Mouse (Mus musculus) NIH3T3 (cell line): ENCODE results near the gene Atp7b.

Experiments used
- DNase-seq: peaks from one replicate; pipeline ENCODE4 v3.0.0-alpha.2; 2012; ENCODE audit warnings: low read depth

Gene Atp7b

DNA sequence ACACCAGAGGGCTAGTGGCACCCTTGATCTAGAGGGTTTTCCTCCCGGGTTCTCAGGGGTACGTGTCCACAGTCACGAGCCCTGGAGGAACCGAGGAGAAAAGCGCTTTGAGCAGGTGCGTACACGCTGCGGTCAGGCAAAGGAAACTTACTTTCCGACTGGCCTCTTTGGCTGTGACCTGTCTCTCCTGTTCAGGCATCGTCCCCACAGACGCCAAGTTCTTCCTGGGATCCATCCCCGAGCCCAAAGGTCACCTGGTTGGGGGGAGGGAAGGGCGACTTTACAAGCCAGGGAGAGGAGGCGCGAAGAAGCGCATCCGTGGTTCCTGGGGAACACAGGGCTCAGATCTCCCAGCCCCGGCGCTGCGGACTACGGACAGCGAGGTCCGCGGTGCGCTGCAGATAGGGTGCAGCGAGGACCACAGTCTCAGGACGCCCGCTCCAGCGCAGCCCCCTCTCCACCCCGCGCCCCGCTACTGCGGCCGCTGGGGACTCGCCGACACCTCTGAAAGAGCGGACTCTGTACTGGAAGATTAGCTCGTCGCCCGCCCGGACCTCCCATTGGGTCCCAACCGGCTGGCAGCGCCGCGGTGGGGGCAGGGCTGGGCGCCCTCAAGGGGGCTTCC, at the start of gene Atp7b:
Gene Atp7b (minus strand): TSS at position 485 of the 625 bp plus-strand sequence.
- DNase-seq: no peak

DNA sequence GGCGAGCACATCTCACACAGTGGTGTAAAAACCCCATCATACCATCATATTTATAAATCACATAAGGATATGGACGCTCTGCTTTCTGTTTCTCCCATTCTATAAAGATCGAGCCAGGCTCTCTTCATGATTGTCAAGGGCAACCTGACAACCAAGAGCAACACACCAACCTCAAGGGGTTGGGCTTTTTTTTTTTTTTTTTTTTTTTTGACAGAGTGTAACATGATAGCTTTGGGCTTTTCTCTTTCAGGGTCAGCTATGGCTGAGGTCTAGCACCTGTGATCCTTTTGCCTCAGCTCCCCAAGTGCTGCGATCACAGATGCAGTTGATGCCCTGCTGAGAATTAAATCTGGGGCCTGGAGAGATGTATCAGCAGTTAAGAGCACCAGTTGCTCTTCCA, 46.9 kb upstream of the Atp7b start:
- no peak for DNase-seq

DNA sequence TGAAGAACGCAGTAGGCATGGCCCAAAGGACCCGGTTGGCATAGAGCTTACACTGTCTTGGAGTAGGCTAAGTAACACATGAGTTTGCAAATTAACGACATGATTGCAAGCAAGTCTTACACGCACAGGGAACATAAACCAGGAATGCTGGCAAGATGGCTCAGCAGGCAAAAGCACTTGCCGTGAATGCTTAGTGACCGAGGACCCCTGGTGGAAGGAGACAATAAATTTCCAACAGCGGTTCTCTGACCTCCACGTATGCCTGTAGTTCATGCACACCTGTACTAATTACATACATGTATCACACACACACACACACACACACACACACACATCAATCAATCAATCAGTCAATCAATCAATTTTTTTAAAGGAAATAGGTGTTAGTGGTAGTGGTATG, 31.5 kb upstream of the Atp7b start:
- DNase-seq: peak; percentile 43

DNA sequence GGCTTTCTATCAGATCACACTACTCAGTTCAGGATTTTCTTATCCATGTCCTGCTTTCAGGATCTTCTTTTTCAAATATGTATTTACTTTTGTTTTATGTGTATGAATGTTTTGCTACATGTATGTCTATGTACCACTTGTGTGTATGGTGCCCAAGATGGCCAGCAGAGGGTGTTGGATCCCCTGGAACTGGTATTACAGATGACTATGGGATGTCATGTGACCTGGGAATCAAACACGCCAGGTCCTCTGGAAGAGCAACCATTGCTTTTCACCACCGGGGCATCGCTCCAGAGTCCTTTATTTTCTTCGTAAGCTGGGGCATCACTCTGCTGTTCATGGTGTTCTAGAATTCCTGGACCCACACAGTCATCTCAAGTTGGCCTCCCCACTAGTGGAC, 29.1 kb upstream of the Atp7b start:
- DNase-seq: no peak

DNA sequence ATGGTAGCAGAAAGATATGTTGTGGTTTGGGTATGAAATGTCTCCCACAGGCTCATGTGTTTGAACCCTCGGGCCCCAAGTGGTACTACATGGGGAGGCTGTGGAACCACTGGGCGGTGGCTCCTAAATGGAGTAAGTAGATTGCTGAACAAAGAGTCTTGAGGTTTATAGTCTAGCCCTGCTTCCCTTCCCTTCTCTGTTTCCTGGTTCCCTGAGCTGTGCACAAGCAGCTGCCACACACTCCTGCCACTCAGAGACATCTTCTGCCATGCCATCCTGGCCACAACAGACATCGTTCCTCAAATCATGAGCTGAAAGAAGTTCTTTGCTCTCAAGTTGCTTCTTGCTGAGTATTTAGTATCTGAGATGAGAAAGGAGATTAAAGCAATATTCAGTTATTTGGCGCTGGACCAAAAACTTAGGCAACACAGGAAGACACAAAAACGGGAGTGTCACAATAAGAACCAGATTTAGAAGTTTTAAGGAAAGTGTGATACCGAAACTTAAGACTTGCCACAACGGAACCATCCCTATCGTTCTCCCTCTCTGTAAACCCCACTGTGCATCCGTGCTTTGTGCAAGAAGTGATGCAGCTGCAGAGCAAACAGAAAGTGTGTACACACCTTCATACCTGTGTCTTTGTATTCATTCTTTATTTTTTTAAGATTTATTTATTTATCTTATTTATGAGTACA, 19.4 kb upstream of the Atp7b start:
- peak; percentile 17 for DNase-seq

DNA sequence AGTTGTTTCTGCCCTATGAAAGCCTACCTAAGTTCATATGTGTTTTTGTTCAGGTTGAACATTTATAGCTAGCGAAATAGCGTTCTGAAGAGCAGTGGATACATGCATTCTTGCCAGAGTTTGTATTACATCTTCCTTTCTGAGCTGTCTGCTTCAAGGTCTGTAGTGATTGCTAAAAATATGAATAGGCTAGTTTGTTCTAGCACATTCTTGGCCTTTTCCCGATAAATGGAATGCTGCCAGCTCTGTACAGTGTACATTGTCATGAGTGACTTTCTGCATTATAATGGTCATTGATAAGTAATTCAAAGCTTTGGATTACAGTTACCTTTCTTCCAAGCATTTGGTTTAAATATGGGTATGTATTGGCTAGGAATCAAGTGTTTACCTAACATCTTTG, 1.0 kb upstream of the Atp7b start:
- DNase-seq: peak; percentile 20

DNA sequence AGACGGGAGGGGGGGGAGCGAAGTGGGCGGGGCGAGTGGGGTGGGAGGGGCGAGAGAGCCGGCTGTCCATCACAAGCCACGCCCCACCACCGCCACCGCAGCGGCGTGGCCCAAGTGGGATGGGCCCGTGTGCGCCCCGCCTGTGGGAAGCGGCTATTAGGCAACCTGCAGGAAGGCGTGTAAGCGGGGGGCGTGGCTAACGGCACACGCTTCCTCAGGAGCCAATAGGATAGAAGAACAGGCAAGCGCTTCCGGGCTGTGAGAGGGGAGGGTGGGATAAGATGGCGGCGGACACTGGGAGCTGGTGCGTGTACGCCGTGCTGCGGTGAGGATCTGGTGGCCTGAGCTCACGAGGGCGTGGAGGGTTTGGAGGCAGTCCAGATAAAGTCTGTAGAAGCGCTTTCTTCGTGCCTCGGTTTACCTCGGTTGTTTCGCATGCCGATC, 363 bp upstream of the Atp7b start, which contains the start of gene Alg11:
Gene Alg11 (plus strand): TSS at position 276 of the 444 bp plus-strand sequence.
- peak; percentile 100 for DNase-seq

DNA sequence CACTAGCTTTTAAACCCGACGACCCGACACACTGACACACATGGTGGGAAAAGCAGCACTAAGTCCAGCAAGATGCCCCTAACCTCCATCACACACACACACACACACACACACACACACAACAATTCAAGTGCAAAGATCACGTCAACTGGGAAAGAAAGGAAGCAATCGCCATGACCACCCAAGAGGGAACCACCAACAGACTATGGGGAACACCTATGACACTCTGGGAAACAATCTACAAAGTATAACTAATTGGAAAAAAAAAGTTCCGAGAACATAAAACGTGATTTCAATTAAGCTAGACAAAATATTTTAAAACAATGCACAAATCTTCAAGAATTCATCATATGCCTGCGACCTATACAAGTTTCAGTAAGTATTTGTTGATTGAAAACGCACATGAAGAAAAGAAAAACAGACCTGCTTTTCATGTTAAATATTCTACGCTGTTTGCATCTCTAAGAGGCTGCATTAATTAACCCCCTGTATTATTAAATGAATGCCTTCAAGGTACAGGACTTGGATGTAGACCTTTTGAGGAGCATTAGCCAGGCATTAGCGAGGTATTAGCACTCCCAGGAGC, 859 bp downstream of the Atp7b start:
- no peak for DNase-seq

DNA sequence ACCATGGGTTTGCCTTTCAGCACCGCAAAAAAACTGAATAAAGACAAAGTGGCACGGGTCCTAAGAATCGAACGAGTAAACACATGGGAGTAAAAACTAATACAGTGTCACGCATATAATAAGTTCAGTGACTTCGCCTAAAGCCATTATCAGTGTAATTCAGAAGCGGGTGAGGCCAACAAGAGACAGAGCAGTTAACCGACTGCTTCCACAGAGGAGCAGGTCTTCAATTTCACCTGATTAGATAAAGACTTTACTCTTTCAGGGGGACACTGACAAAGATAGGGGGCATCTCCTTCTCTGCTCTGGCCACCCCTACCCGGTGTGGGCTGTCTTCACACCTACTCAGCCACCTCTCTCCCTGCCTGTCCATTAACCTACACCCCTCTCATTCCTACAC, 1.7 kb downstream of the Atp7b start:
- DNase-seq: no peak

DNA sequence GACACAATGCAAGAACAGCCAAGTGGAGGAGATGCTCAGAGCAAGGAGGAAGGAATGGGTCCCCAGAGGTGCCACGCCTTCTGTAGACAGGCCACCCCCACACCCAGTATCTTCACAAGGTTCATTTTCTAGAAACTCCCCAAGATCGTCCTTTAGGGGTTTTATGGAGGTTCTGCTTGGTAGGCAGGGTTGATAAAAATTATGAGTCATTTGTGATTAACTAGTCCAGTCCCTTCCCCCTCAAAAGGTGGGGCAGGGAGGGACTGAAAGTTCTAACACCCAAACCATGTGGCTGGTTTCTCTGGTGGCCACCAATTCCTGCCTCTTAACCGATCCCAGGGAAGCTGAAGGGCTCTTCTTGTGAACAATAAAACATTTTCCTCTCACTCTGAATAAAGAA, 3.3 kb downstream of the Atp7b start:
- no peak for DNase-seq

DNA sequence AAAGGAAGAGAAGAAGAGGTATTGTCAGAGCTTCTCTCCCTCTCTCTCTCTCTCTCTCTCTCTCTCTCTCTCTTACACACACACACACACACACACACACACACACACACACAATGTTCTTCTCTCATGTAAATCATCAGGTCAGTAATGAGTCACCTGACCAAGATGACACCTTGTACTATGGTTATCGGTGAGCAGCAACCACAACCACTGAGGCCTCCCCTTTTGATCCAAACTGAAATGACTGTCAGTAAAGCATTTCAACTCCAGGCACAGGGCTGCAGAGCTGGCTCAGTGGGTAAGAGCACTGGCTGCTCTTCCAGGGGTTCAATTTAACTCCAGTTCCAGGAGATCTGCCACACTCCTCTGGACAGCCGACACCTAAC, 4.6 kb downstream of the Atp7b start:
- no peak for DNase-seq

DNA sequence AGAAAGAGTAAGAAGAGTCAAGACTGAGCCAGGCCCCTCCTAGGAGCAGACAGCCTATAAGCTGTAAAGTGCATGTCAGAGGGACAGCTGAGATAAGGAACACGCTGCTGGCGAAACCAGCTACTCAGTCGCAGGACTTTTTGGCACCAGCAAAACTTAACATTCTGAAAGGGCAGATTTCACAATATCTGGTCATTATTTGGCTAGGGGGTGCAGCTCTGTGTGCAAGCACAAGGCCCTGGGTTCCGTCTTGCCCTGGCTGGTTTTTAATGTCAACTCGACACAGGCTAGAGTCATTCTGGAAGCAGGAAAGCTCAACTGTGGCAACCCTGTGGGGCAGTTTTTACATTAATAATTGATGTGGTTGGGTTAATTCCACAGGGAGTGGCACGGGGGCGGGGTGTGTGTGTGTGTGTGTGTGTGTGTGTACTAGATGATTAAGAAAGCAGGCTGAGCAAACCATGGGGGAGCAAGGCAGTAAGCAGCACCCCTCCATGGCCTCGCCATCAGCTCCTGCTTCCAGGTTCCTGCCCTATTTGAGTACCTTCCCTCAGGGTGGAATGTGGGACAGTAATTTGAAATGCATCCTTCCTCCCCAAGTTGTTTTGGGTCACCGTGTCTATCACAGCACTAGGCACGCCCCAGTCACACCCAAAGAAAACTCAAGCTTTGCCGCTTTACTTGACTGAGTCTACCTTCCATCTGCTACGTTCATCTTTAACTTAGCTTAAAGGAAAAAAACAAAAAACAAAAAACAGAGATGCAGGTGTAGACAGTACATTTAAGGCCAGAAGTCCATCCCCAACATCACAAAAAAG, 5.2 kb downstream of the Atp7b start:
- DNase-seq: no peak

DNA sequence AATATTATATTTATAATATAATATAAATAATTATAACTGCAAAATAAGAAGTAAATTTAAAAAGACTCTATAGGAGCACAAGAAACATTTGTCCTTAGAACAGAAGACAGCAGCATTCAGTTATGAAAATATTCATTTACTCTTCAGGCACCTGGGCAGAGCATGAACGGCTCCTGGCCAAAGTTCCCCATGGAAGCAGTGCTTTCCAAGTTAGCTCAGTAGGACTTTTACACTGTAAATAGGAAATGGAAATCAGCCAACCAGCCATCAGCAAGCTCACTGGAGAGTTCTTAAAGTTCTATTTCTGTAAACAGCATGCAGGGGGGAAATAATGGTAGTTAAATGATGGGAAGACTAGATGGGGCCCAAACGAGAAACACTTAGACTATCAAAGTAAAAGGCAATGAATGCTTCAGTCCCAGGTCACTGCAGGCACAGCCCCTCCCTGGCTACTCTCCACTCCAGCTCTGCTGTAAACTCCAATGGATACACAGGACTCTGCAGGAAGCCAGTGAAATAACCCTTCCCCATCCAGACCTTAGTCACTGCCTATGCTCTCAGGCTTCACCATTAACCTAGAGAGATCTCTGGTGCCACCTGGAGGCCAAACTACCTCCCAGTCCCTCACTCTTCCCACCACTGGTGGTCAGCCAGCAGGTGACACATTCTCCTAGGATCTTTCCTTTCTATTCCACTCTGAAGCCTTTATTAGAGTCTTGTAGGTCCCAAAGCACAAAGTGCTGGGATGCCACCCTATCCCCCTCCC, 12.2 kb downstream of the Atp7b start:
- peak; percentile 59 for DNase-seq

DNA sequence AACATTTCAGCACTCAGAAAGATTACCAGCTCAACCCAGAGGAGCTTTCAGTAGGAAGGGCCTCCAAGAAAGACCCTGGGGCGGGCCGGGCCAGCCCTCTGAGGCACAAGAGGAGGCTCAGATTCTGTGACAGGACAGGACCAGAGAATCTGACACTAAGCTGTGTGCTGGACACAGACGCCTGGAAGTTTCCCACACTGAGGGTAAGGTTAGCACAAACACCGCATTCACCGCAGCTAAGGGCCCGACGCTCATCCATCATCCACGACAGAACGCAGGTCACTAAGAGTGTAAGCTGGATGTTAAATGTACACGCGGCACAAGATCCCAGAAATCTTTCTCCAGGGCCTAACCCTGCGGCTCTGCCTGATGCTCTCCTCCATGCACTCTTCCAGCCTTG, 16.4 kb downstream of the Atp7b start:
- DNase-seq: no peak

DNA sequence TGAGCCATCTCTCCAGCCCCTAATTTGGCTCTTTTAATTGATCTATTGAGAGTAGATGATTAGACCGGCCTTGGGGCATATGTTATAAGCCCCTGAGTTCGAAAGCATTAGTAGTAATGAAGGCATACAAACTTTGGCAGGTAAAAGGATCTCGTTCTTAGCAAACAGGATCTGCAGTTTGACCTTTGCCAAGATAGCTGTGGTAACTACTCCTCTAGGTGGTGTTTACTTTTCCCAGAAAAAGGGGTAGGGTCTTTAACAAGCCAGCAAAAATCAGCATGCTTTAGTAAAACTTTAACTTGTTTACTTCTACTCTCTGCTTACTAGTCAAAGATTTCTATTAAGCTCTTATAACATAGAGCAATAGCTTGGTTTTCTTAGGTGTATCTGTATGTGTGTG, 17.6 kb downstream of the Atp7b start:
- no peak for DNase-seq

DNA sequence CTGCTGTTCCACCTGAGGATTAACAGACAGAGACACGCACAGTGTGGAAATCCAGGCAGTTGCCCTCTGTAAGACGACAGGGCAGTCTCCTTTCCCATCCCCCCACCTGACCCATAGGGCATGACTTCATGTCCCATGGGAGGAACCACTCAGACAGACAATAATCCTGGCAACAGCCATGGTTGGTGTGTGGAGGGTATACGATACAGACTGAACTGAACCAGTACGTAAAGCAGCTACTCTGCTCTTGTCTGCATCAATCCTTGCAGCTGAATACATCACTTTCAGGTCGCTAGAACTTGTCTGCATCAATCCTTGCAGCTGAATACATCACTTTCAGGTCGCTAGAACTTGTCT, 20.0 kb downstream of the Atp7b start:
- no peak for DNase-seq

DNA sequence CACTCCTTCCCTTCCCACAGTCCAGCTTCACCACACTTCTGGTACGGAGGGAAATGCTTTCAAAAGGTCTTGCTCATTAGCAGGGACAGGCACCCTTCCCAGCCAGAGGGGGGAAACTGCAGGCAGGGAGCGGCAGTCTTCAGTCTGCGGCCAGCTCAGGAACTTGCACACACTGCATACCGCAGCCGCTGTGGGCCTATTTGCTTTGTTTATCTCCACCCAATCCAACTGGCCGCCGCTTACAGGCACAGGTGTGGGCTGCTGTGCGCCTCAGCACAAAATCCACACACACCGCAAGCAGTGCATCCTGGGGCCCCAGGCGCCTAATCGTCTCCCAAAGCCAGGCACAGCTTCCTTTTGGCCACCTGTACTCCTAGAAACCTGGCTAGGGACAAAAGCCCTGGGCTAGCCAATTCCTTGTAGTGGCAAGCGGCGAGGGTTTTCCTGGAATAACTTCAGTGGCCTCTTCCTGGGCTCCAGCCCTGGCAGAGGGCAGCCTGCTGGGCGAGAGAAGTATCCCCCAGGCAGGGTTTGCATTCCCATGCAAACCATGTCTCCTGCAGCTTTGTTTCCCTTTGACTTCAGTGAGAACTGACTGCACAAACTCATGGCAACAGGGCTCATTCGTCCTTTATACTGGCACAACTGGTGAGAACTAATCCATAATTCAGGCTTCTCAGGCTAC, 20.5 kb downstream of the Atp7b start:
- no peak for DNase-seq

DNA sequence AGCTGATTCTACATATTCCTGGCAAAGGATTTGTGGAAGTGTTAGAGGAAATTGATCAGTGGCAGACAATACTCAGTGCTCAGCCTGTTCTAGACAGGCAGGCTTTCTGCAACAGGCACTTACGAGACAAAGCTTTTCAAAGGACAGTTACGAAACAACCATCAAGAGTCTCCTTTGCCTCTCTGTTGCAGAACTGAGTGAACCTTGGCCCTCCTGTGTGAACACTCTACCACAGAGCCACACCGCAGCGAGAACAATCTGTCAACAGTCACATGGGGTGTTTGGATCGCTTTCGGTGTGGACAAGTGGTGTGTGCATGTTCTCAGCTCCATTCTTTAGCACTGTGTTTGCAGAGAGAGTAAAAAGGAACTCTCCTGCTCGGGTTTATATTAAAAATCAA, 23.1 kb downstream of the Atp7b start:
- no peak for DNase-seq

DNA sequence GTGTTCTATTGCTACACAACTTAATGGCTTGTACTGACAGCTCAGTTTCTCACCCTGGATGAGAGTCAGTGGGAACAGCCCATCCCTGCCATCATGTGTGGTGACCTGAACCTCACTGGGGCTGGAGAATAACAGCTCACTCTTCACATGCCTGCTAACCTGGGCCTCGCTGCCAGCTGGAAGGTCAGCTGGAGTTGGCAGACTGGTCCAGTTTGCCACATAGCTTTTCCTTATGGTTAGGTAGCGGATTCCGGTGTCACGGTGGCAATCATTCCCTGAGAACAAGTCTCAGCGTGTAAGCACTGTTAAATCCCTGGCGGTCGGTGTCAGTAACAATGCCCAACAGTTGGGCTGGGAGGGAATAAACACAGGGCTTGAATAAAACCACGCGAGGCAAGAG, 24.0 kb downstream of the Atp7b start:
- no peak for DNase-seq

DNA sequence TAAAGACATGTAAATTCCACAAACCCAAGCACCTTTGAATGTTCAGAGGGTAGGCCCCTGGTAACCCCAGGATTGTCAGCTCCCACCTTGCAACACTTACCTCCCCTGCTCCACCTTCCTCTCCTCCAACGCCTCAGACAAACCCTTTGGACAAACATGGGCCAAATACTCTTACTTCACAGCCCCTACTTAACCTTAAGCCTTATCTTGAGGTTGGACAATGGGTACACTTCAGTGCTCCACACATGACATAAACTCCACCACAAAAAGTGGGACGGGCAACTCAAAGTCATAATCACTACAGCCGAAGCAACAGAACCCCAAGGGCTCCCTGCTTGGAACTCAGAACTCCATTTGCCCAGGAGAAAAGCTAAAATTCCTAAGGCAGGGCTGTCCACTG, 29.1 kb downstream of the Atp7b start:
- no peak for DNase-seq

DNA sequence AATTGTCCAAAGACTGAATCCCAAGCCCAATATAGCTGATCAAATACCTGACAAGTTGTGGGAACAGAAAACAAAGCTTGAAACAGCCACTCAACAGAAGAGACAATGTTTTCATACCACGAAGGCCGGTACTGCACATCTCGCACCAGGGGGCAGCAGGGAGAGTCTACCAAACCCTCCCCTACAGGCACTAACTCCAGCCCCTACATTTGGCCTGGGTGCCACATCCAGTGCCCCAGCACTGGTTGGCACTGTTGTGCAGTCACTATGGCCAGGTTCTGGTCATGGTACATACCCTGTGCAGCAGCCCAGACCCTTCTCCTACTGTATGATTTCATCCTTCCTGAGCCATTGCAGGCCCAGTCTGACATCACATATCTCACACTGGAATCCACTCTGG, 31.1 kb downstream of the Atp7b start:
- DNase-seq: no peak
